Mouse (Mus musculus): Measurements from ENCODE around the gene Poc1a. TPM values are rescaled to one million over a fixed set of nuclear protein-coding genes. Genes with fewer than 3 reads are reported as not detected.

Poc1a gene
- polyA plus RNA-seq, 1 experiment from 2014 or later, result 39.9 TPM

- H3K27me3 ChIP-seq (replicated peaks; ENCODE audit: low read depth, poor library complexity, severe bottlenecking), result no peaks in the 10 kb centered on the region
- 67% methylated on average over 9 of the region's 9 CpGs for WGBS
- no peaks in the 10 kb centered on the region for H3K9me3 ChIP-seq
- peaks cover 35% of the 10 kb centered on the region for H3K4me1 ChIP-seq
- DNase-seq (ENCODE audit: low spot score), result peak; percentile 57
- peaks cover 55% of the 10 kb centered on the region for H3K36me3 ChIP-seq (replicated peaks)
- peak overlapping the region; percentile 44; the same call in 1 of the 2 replicates for H3K27ac ChIP-seq (replicated peaks)
- H3K4me3 ChIP-seq, result no peak overlapping the region
Observed at GRCm38 (mm10) chr9:106378753-106379152, 97.9 kb downstream of the Poc1a start.

GRCm38 (mm10) chr9:106386181-106386864 lies 105.5 kb downstream of the Poc1a start:
- no peaks in the 10 kb centered on the region for H3K36me3 ChIP-seq (replicated peaks)
- H3K4me3 ChIP-seq, result no peak overlapping the region
- DNase-seq (ENCODE audit: low spot score), result no peak
- WGBS, result 91% methylated on average over 12 of the region's 12 CpGs
- H3K4me1 ChIP-seq, result peaks cover 33% of the 10 kb centered on the region
- peak overlapping the region; percentile 44; the same call in 1 of the 2 replicates for H3K27ac ChIP-seq (replicated peaks)
- H3K9me3 ChIP-seq, result no peaks in the 10 kb centered on the region
- no peaks in the 10 kb centered on the region for H3K27me3 ChIP-seq (replicated peaks; ENCODE audit: low read depth, poor library complexity, severe bottlenecking)

- DNase-seq (ENCODE audit: low spot score), result no peak
- no peaks in the 10 kb centered on the region for H3K9me3 ChIP-seq
- H3K4me3 ChIP-seq, result no peak overlapping the region
- no peaks in the 10 kb centered on the region for H3K27me3 ChIP-seq (replicated peaks; ENCODE audit: low read depth, poor library complexity, severe bottlenecking)
- peak overlapping the region; percentile 37; the same call in 1 of the 2 replicates for H3K27ac ChIP-seq (replicated peaks)
- H3K36me3 ChIP-seq (replicated peaks), result no peaks in the 10 kb centered on the region
- peaks cover 37% of the 10 kb centered on the region for H3K4me1 ChIP-seq
- 77% methylated on average over 11 of the region's 11 CpGs for WGBS
Observed at GRCm38 (mm10) chr9:106392828-106393527, 112.1 kb downstream of the Poc1a start.

DNA sequence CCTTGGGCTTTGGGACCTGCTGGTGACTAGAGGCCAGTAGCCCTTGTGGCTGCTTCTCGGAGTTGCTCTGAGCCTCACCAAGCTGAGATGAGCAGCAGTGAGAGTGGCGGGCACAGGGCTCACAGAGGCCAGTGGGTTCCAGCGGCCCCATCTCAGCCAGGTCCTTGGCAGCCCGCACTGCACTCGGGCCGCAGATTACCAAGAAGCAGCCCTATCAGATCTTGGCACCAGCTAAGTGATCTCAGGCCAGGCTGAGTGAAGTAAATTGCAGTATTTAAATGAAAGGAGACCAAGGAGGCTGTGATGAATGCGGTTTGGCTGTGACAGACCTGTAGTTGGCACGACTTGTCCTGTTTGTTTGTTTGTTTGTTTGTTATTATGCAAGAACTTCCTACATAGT lies 112.7 kb downstream of the Poc1a start:
- no peaks in the 10 kb centered on the region for H3K36me3 ChIP-seq (replicated peaks)
- peaks cover 39% of the 10 kb centered on the region for H3K4me1 ChIP-seq
- 90% methylated on average over 8 of the region's 8 CpGs for WGBS
- H3K27ac ChIP-seq (replicated peaks), result peak overlapping the region; percentile 37; the same call in 1 of the 2 replicates
- no peaks in the 10 kb centered on the region for H3K27me3 ChIP-seq (replicated peaks; ENCODE audit: low read depth, poor library complexity, severe bottlenecking)
- no peaks in the 10 kb centered on the region for H3K9me3 ChIP-seq
- no peak for DNase-seq (ENCODE audit: low spot score)
- H3K4me3 ChIP-seq, result no peak overlapping the region

DNA sequence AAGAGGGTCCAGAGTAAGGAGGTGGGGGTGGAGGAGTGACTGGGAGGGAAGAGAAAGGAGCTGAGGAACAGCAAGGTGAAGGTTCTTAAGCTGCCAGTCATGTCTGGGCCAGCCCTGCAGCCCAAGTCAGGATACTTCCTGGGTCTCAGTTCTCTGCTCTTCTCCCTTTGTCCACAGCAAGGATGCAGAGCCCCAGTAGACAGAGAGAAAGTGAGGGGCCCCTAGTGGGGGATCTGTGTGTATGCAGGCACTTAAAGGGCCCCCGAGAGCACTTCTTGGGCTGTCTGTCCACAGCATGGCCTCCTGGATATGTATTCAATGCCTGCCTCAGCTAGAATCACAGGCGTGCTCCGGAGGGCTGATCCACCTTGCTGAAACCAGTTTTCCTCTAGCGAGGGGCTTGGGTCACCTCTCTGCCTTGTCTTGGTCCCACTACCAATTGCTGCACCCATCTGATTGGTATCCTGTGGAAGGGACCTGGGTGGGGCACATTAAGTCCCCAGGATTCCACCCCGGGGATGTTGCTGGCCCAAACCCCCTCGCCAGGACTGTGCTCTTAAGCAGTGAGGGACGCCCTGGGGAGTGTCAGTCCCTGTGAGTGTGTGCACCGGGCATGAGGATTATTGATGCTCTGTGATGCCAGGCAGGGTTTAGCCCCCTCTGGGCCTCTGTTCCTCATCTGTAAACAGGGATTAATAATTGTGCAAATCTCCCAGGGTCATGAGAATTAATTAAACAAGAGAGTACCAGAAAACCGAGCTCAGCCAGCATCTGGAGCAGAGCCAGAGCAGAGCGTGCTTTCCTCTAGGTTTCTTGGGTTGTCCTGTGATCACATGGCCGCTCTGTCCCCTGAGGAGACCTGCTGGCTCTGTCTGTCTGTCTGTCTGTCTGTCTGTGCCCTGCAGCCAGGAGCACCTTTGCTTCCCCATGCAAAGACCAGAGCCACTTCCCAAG lies 114.1 kb downstream of the Poc1a start:
- Histone ChIP-seq H3K4me1 (peaks cover 51% of the 10 kb centered on the region), H3K9me3 (no peaks in the 10 kb centered on the region), H3K36me3 (replicated peaks) (no peaks in the 10 kb centered on the region), H3K27me3 (replicated peaks; ENCODE audit: low read depth, poor library complexity, severe bottlenecking) (no peaks in the 10 kb centered on the region), H3K27ac (replicated peaks) (peak overlapping the region; percentile 77), H3K4me3 (no peak overlapping the region)
- DNase-seq (ENCODE audit: low spot score), result peak; percentile 61
- 60% methylated on average over 11 of the region's 11 CpGs for WGBS

- H3K27ac ChIP-seq (replicated peaks), result peak overlapping the region; percentile 59; the same call in 1 of the 2 replicates
Observed at GRCm38 (mm10) chr9:106397733-106398132, 116.9 kb downstream of the Poc1a start.

GRCm38 (mm10) chr9:106398667-106399311 lies 117.9 kb downstream of the Poc1a start:
- no peak for DNase-seq (ENCODE audit: low spot score)
- H3K4me3 ChIP-seq, result no peak overlapping the region
- H3K4me1 ChIP-seq, result peaks cover 67% of the 10 kb centered on the region
- no peaks in the 10 kb centered on the region for H3K9me3 ChIP-seq
- no peaks in the 10 kb centered on the region for H3K27me3 ChIP-seq (replicated peaks; ENCODE audit: low read depth, poor library complexity, severe bottlenecking)
- peak overlapping the region; percentile 61 for H3K27ac ChIP-seq (replicated peaks)
- no peaks in the 10 kb centered on the region for H3K36me3 ChIP-seq (replicated peaks)
- WGBS, result 81% methylated on average over 9 of the region's 9 CpGs

More at GRCm38 (mm10) chr9:106397733-106398132, 116.9 kb downstream of the Poc1a start:
- Histone ChIP-seq H3K27me3 (replicated peaks; ENCODE audit: low read depth, poor library complexity, severe bottlenecking) (no peaks in the 10 kb centered on the region), H3K36me3 (replicated peaks) (no peaks in the 10 kb centered on the region), H3K9me3 (no peaks in the 10 kb centered on the region), H3K4me1 (peaks cover 67% of the 10 kb centered on the region), H3K4me3 (no peak overlapping the region)
- DNase-seq (ENCODE audit: low spot score), result no peak
- 84% methylated on average over 4 of the region's 4 CpGs for WGBS

GRCm38 (mm10) chr9:106399808-106400207 lies 118.9 kb downstream of the Poc1a start:
- WGBS, result 73% methylated on average over 3 of the region's 3 CpGs
- peak; percentile 63 for DNase-seq (ENCODE audit: low spot score)
- Histone ChIP-seq H3K36me3 (replicated peaks) (no peaks in the 10 kb centered on the region), H3K27me3 (replicated peaks; ENCODE audit: low read depth, poor library complexity, severe bottlenecking) (no peaks in the 10 kb centered on the region), H3K27ac (replicated peaks) (peak overlapping the region; percentile 58; the same call in 1 of the 2 replicates), H3K4me3 (no peak overlapping the region), H3K4me1 (peaks cover 59% of the 10 kb centered on the region), H3K9me3 (no peaks in the 10 kb centered on the region)

Other genes starting within 250 kb of the Poc1a start
- gene Col6a4, start 184.3 kb upstream of the Poc1a start, polyA plus RNA-seq (2016; fragmentation: Nextera tagmentation; extraction: Ambion mirVana), result 0.09 and 0.25 TPM in 2 replicates
- 2.4 and 2.9 TPM in 2 replicates for gene Glyctk, start 122.9 kb upstream of the Poc1a start, polyA plus RNA-seq (2016; fragmentation: Nextera tagmentation; extraction: Ambion mirVana)
- 28.4 and 28.8 TPM in 2 replicates for gene Wdr82, start 110.1 kb upstream of the Poc1a start, polyA plus RNA-seq (2016; fragmentation: Nextera tagmentation; extraction: Ambion mirVana)
- 50.2 and 54.1 TPM in 2 replicates for gene Ppm1m, start 81.3 kb upstream of the Poc1a start, polyA plus RNA-seq (2016; fragmentation: Nextera tagmentation; extraction: Ambion mirVana)
- 69.5 and 74.7 TPM in 2 replicates for gene Twf2, start 78.0 kb upstream of the Poc1a start, polyA plus RNA-seq (2016; fragmentation: Nextera tagmentation; extraction: Ambion mirVana)
- gene Tlr9, start 58.5 kb upstream of the Poc1a start, polyA plus RNA-seq (2016; fragmentation: Nextera tagmentation; extraction: Ambion mirVana), result not detected in 2 replicates
- 72.1 and 80.7 TPM in 2 replicates for gene Alas1, start 32.4 kb upstream of the Poc1a start, polyA plus RNA-seq (2016; fragmentation: Nextera tagmentation; extraction: Ambion mirVana)
- gene Dusp7, start 87.6 kb downstream of the Poc1a start, polyA plus RNA-seq (2016; fragmentation: Nextera tagmentation; extraction: Ambion mirVana), result 29.5 and 30.8 TPM in 2 replicates
- gene Rpl29, start 148.4 kb downstream of the Poc1a start, polyA plus RNA-seq (2016; fragmentation: Nextera tagmentation; extraction: Ambion mirVana), result 1,047 and 1,078 TPM in 2 replicates
- gene Acy1, start 157.3 kb downstream of the Poc1a start, polyA plus RNA-seq (2016; fragmentation: Nextera tagmentation; extraction: Ambion mirVana), result 43.2 and 46.1 TPM in 2 replicates
- 6.0 and 6.4 TPM in 2 replicates for gene Abhd14b, start 166.4 kb downstream of the Poc1a start, polyA plus RNA-seq (2016; fragmentation: Nextera tagmentation; extraction: Ambion mirVana)
- gene Abhd14a, start 166.6 kb downstream of the Poc1a start, polyA plus RNA-seq (2016; fragmentation: Nextera tagmentation; extraction: Ambion mirVana), result 40.1 and 40.4 TPM in 2 replicates
- 320 and 346 TPM in 2 replicates for gene Pcbp4, start 172.2 kb downstream of the Poc1a start, polyA plus RNA-seq (2016; fragmentation: Nextera tagmentation; extraction: Ambion mirVana)
- 0.16 and 0.55 TPM in 2 replicates for gene Gpr62, start 184.9 kb downstream of the Poc1a start, polyA plus RNA-seq (2016; fragmentation: Nextera tagmentation; extraction: Ambion mirVana)
- 77.5 and 83.8 TPM in 2 replicates for gene Rrp9, start 194.9 kb downstream of the Poc1a start, polyA plus RNA-seq (2016; fragmentation: Nextera tagmentation; extraction: Ambion mirVana)
- 1.6 and 3.2 TPM in 2 replicates for gene Parp3, start 195.9 kb downstream of the Poc1a start, polyA plus RNA-seq (2016; fragmentation: Nextera tagmentation; extraction: Ambion mirVana)
- gene Iqcf1, start 218.9 kb downstream of the Poc1a start, polyA plus RNA-seq (2016; fragmentation: Nextera tagmentation; extraction: Ambion mirVana), result not detected in 2 replicates
- not detected in 2 replicates for gene Iqcf5, start 233.5 kb downstream of the Poc1a start, polyA plus RNA-seq (2016; fragmentation: Nextera tagmentation; extraction: Ambion mirVana)